Mouse (Mus musculus) heart, postnatal 0 days (tissue): ENCODE measurements at regions not wholly inside any gene's neighbourhood (a gene's known extent, or its start where the extent isn't known, plus 50 kb on each side); places are given as distances from the start of the nearest gene placed in this dataset.
A peak's percentile ranks its signal among the peaks of the same experiment; 100 is the strongest.

Experiments used
- ATAC-seq: fragments of 200-750 bp; cut with Nextera tagmentation; 2 replicates; pipeline ENCODE4 v1.8.0; 2017; ENCODE audit warnings: low read depth, moderate number of reproducible peaks, moderate library complexity; ENCODE audit not compliant: insufficient read depth
- DNase-seq: peaks from one replicate; pipeline ENCODE4 v3.0.0-alpha.2; 2016; ENCODE audit warnings: low spot score
- H3K27ac ChIP-seq: fragments of 300-500 bp; sonication (generic); 2 replicates; pipeline ENCODE4 v1.5.1; 2014; ENCODE audit warnings: low read depth, mild to moderate bottlenecking
- H3K27me3 ChIP-seq: fragments of 300-500 bp; sonication (generic); 2 replicates; pipeline ENCODE4 v1.6.1; 2014; ENCODE audit warnings: low read length, mixed read lengths; ENCODE audit not compliant: control insufficient read depth, insufficient read depth
- H3K36me3 ChIP-seq: fragments of 300-500 bp; sonication (generic); replicated peaks from 2 replicates; pipeline ENCODE4 v1.6.1; 2014; ENCODE audit warnings: low read length, mixed read lengths; ENCODE audit not compliant: control insufficient read depth, insufficient read depth
- H3K4me1 ChIP-seq: fragments of 300-500 bp; sonication (generic); 2 replicates; pipeline ENCODE4 v1.6.1; 2014; ENCODE audit warnings: antibody characterized with exemption; ENCODE audit not compliant: control insufficient read depth, insufficient read depth
- H3K4me2 ChIP-seq: fragments of 300-500 bp; sonication (generic); 2 replicates; pipeline ENCODE4 v1.6.1; 2014; ENCODE audit warnings: low read depth, mild to moderate bottlenecking, low read length, moderate library complexity
- H3K4me3 ChIP-seq: fragments of 300-500 bp; sonication (generic); 2 replicates; pipeline ENCODE4 v1.5.1; 2014; ENCODE audit warnings: low read depth, low read length
- H3K9ac ChIP-seq: fragments of 300-500 bp; sonication (generic); replicated peaks from 2 replicates; pipeline ENCODE4 v1.6.1; 2014; ENCODE audit warnings: low read depth, low read length, mixed read lengths
- H3K9me3 ChIP-seq: fragments of 300-500 bp; sonication (generic); replicated peaks from 2 replicates; pipeline ENCODE4 v1.6.1; 2016; ENCODE audit warnings: low read length; ENCODE audit not compliant: control insufficient read depth
- CTCF ChIP-seq: IDR thresholded peaks from 2 replicates; pipeline ENCODE4 v1.5.1; 2016; ENCODE audit warnings: antibody characterized with exemption, control low read depth, low read depth
- EP300 ChIP-seq: IDR thresholded peaks from 2 replicates; pipeline ENCODE4 v1.6.1; 2016; ENCODE audit warnings: antibody characterized with exemption, low read depth
- WGBS: fragments of 180-500 bp; shearing (Covaris S2); extraction: QIAGEN DNeasy Blood & Tissue Kit; methylation state at CpG from one replicate; pipeline ENCODE4 v1.1.7; 2014; 5-methylcytosine and 5-hydroxymethylcytosine counted together

DNA sequence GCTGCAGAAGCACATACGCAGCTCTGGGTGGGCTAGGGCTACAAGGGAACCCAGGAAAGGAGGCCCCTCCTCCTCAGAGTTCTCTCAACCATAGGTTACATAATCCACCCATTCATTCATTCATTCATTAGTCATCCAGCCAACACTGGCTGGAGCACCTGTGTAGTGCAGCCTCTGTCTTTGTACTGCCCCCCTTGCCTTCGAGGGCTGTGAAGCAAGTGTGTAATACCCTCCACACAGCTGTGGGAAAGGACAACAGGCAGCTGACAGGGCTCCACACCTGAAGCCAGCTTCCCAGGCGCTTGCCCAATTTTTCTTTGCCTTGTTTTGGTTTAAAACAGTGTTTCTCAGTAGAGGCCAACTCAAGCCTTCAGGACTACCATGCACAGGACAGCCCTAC lies 285.0 kb upstream of the Runx1 start:
- H3K9me3 ChIP-seq = no peaks in the 10 kb centered on the region
- no peak overlapping the region for H3K4me2 ChIP-seq
- no peak for TF ChIP-seq EP300
- no peak for TF ChIP-seq CTCF
- H3K9ac ChIP-seq = no peak overlapping the region
- ATAC-seq (no peak), DNase-seq (no peak)
- no peaks in the 10 kb centered on the region for H3K27me3 ChIP-seq
- 86% methylated on average over 3 of the region's 3 CpGs for WGBS
- H3K36me3 ChIP-seq = no peaks in the 10 kb centered on the region
- peaks cover 8% of the 10 kb centered on the region for H3K4me1 ChIP-seq
- H3K27ac ChIP-seq = no peak overlapping the region
- no peak overlapping the region for H3K4me3 ChIP-seq

DNA sequence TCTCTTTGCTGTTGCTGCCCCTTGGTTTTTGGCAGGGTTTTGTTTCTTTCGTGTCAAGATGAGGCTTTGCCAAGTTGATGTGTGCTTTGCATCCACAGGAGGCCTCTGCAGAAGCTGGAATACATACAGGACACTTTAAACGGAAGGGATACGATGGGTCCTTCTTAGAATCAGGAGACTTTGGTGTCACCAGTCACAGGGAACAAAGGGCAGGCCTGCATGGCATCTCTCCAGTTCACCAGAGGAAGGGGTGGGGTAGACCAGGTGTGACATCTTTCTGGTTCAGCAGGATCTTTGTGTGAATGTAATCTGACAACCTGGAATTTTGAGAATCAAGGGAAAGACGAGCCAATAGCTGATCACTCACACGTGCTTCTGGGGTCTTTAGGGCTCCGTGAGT lies 284.5 kb upstream of the Runx1 start:
- Histone ChIP-seq H3K4me2 (no peak overlapping the region), H3K4me3 (no peak overlapping the region), H3K9ac (no peak overlapping the region), H3K9me3 (no peaks in the 10 kb centered on the region), H3K36me3 (no peaks in the 10 kb centered on the region), H3K27ac (no peak overlapping the region), H3K4me1 (peaks cover 8% of the 10 kb centered on the region), H3K27me3 (no peaks in the 10 kb centered on the region)
- 77% methylated on average over 6 of the region's 6 CpGs for WGBS
- DNase-seq = no peak
- TF ChIP-seq CTCF (no peak), EP300 (no peak)
- no peak for ATAC-seq

DNA sequence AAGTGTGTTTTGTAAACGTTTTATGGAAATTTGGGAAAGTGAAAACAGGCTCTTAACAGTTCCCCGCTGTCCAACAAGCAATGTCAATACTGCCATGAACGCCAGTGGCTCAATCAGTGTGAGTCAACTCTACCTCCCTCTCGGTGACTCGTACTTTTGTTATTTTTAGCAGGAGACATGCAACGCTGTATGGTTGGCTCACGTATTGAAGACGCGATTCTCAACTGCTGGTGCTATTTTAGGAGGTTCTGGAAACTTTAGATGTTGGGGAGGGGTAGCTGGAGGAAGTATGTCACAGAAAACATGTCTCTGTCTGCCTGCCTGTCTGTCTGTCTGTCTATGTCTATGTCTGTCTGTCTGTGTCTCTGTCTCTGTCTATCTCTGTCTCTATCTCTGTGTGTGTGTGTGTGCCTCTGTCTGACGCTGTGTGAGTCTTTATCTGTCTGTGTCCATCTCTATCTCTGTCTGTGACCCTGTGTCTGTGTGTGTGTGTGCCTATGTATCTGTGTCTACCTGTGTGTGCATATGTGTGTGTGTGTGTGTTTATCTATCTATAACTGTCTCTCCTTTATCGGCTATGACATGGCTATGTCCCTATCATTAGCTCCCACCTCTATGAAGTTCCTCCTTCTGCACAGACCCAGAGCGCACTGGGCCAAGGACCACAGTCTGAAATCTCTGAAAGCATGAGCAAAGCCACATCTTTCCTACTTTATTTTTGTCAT lies 283.9 kb upstream of the Runx1 start:
- no peak for TF ChIP-seq EP300
- TF ChIP-seq CTCF = no peak
- Histone ChIP-seq H3K36me3 (no peaks in the 10 kb centered on the region), H3K27ac (no peak overlapping the region), H3K4me2 (peak overlapping the region; percentile 19; the same call in 1 of the 2 replicates), H3K4me3 (no peak overlapping the region), H3K9ac (no peak overlapping the region), H3K4me1 (peaks cover 8% of the 10 kb centered on the region), H3K9me3 (no peaks in the 10 kb centered on the region), H3K27me3 (no peaks in the 10 kb centered on the region)
- peak; percentile 68; the same call in 1 of the 2 replicates for ATAC-seq
- peak; percentile 75 for DNase-seq
- WGBS = 27% methylated on average over 12 of the region's 12 CpGs

DNA sequence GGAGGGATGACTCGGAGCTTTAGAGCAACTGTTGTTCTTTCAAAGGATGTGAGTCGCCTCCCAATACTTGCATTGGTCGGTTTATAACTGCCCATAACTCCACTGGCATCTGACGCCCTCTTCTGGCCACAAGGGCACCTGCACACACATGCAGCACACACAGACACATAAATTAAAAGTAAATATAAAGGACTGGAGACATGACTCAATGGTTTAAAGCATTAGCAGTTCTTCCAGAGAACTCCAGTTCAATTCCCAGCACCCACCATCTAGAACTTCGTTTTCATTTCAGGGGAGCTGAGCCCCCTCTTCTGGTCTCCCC lies 281.5 kb upstream of the Runx1 start:
- 73% methylated on average over 5 of the region's 5 CpGs for WGBS

GRCm38 (mm10) chr16:93106811-93107523 lies 281.0 kb upstream of the Runx1 start:
- TF ChIP-seq CTCF (no peak), EP300 (no peak)
- H3K27me3 ChIP-seq = no peaks in the 10 kb centered on the region
- no peaks in the 10 kb centered on the region for H3K36me3 ChIP-seq
- no peak overlapping the region for H3K4me3 ChIP-seq
- H3K9ac ChIP-seq = no peak overlapping the region
- WGBS = 71% methylated on average over 13 of the region's 13 CpGs
- DNase-seq (no peak), ATAC-seq (no peak)
- peaks cover 8% of the 10 kb centered on the region for H3K4me1 ChIP-seq
- H3K4me2 ChIP-seq = no peak overlapping the region
- no peaks in the 10 kb centered on the region for H3K9me3 ChIP-seq
- H3K27ac ChIP-seq = no peak overlapping the region

More for the DNA sequence above, 281.5 kb upstream of the Runx1 start:
- H3K4me3 ChIP-seq = no peak overlapping the region
- no peak overlapping the region for H3K4me2 ChIP-seq
- DNase-seq (no peak), ATAC-seq (no peak)
- no peaks in the 10 kb centered on the region for H3K36me3 ChIP-seq
- TF ChIP-seq CTCF = no peak
- no peak for TF ChIP-seq EP300
- H3K4me1 ChIP-seq = peaks cover 8% of the 10 kb centered on the region
- no peaks in the 10 kb centered on the region for H3K27me3 ChIP-seq
- no peaks in the 10 kb centered on the region for H3K9me3 ChIP-seq
- no peak overlapping the region for H3K9ac ChIP-seq
- no peak overlapping the region for H3K27ac ChIP-seq

DNA sequence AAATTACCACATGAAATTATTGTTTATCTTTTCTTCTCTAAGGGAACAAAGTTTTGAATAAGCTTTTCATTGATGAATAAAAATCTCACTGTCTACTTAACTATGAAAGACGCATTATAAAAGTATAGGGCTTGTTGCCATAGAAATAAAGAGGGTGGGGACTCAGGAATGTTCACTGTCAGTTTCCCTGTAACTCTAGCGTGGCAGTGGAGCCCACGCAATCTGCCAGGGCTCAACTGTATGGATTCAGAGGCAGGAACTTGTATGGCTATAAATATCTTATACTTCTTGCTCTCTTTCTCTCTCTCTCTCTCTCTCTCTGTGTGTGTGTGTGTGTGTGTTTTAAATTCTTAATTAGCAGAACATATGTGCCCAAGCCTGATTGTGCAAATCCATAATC lies 276.2 kb upstream of the Runx1 start:
- no peak overlapping the region for H3K4me2 ChIP-seq
- H3K4me1 ChIP-seq = no peaks in the 10 kb centered on the region
- no peaks in the 10 kb centered on the region for H3K27me3 ChIP-seq
- no peak overlapping the region for H3K4me3 ChIP-seq
- 48% methylated on average over 3 of the region's 3 CpGs for WGBS
- DNase-seq (no peak), ATAC-seq (no peak)
- H3K27ac ChIP-seq = no peak overlapping the region
- H3K36me3 ChIP-seq = no peaks in the 10 kb centered on the region
- TF ChIP-seq CTCF (no peak), EP300 (no peak)
- no peak overlapping the region for H3K9ac ChIP-seq
- no peaks in the 10 kb centered on the region for H3K9me3 ChIP-seq
